Mouse (Mus musculus) hematopoietic stem cell, adult 5-6 weeks (primary cell): ENCODE measurements at regions not wholly inside any gene's neighbourhood (a gene's known extent, or its start where the extent isn't known, plus 50 kb on each side); places are given as distances from the start of the nearest gene placed in this dataset.

Experiments
- ATAC-seq, 2 experiments: fragments of 125-278 bp in 1 of 2; replicated peaks in 1 of 2; 2 replicates each; pipeline ENCODE4 v1.8.0; 2016 to 2017; ENCODE audit warnings: inconsistent platforms in 2 of 2, mild to moderate bottlenecking in 2 of 2, moderate number of reproducible peaks in 2 of 2, low read depth in 1 of 2, moderate TSS enrichment in 1 of 2; ENCODE audit not compliant: low FRiP score in 2 of 2, poor library complexity in 2 of 2, severe bottlenecking in 2 of 2, insufficient read depth in 1 of 2, low TSS enrichment in 1 of 2

DNA sequence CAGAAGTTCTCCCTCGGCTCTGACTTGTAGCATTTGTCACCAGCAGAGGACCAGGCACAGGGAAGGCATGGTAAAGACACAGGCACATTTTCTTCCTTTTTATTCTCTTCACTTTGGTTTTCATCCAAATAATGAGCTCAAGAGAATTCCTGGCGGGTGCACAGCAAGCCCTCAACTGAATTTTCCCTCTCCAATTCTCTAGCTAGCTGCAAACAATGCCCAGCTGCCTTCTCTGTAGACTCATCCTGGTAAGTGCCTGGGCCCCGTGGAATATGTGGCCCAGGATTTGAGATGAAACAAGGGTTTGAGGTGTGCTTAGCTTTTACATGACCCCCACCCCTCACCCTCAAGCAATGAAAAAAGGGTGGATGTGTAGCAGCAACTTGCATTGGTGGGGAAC lies 90.4 kb downstream of the Otol1 start:
- ATAC-seq, result no peak

DNA sequence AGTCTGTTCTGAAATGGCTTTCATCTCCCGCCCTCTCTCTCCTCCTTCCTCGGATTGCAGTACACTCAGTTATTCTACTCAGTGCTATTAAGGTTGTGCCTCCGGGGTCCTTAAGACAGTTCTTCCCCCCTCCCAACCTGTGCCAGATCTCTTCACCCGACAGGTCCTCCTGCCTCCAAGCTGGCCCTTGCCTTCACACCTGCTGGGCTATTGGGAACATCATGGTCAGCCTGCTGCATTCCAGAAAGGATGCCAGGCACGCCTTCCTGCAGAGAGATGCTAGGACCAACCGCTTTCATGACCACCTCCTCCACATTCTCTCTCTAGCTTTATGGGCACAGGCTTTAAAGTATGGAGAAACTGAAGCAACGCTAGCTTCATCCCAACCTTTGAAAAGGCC lies 94.7 kb downstream of the Otol1 start:
- ATAC-seq, result no peak

DNA sequence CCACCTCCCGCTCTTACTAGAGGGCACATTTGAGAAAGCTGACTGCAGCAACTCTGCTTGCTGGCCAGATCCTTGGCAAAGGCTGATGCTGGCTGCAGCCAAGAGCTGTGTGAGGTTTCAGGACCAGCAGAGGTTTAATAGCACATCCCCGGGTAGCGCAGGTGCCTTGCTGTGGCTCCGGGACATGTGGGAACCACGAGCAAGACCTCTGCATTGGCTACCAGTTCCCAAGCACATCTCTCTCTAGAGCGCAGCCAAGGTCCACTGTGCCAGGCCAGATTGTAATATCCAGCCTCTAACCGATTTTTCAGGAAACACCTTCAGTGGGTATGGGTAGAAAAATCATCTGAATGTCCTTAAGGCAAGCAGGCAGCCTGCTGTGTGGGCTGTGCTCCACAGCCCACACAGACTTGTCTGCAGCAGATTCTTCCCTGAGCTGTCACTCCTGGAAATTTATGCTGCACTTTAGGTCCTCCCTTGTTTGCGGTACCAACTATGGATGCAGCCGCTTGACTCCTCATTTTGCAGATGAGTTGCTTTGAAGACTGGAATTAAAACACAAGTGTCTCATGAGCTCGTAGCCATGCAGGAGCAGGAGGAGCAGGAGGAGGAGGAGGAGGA lies 95.3 kb downstream of the Otol1 start:
- ATAC-seq, result no peak

DNA sequence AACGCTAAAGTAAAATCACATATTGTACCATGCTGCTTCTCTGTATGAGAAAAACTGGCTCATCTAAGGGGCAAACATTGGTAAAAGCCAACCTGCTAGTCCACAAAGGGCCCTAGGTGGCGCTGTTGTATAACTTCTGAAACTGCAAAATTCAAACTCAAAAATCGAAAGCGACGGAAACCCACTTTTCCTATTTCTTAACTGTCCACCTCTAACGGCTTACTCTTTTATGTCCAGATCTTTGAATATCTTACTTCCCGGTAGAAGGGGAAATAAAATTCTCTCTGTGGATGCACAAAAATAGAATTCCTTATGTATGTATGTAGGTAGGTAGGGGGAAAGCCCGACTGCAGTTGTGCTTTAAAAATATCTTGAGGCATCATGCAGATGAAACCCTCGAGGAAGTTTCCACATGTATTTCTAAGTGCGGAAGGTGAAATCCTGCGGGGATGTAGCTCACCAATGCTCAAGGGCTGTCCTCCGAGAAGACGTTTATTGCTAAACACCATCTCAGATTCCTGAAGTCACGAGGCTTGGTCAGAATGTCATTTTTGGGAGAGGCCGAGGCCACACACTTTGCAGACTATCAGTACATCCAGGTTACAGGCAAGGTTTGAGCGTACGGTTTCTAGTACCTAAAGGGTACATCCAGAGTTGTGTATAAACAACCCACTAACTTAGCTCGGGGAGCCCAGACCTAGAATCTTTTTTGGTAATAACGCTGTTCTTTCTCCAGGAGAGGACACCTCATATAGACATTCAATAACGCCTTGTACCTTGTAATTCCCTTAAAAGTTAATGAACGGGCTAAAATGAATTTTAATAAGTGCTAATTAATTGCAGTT lies 96.8 kb downstream of the Otol1 start:
- ATAC-seq, result peak; percentile 79 to 85; a peak in 3 of 4 replicates

DNA sequence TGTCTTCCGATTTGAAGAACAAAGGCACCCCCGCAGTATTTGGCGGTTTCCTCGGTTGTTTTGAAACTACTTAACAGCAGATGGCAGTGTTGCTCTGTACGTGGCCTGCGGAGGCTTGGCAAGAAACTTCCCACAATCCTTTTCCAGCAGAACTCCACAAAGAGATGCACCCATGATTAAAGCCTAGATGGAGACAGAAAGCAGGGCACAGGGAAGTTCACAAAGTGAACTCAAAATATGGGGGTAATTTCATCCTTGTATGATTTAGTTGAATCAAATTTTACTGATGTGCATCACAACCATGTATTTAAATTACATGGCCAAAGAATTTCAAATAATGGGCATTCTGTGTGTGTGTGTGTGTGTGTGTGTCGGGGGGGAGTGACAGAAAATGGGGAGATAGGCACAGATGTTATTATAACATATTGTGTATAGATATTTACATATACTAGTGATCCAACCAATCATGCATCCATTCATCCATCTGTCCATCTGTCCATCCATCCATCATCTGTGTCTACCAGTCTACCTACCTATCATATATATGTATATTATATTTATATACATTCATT lies 97.5 kb downstream of the Otol1 start:
- ATAC-seq, result peak in 1 of 2 experiments; percentile 79; a peak in 2 of 4 replicates

DNA sequence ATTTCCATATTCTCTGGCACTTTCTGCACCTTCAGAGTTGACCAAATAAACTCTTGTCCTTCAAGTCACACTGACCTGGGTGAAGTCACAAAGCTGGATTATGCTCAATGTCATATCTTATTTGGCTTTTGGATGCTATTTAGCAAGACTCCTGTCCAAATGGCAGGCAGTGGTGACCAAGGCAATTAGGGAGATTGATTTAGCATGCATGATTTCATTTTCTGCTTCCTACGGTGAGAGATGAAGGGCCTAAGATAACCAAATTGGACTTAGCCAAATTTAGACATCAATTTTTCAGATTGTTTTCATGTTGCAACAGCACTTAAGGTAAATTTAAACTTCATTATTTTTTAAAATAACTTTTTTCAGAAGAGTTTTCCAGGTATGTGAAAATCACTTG lies 98.1 kb downstream of the Otol1 start:
- no peak for ATAC-seq

DNA sequence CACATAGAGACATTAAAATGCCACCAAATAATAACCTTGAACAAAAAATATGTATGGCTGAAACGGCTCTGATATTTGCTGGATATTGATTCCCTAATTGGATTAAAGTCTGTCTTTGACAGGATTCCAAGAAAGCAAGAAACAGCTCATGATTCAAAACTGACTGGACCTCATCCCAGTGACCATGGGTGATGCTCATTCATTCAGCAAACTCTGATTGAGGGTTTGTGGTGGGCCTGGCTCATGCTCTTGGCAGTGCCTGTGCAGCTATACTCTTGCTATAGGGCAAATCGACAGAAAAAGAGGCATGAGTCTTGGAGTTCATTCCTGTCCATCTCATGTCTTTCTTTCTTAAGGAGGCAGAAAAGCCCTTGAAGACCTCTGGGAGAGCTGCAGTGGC lies 98.7 kb downstream of the Otol1 start:
- ATAC-seq, result no peak

DNA sequence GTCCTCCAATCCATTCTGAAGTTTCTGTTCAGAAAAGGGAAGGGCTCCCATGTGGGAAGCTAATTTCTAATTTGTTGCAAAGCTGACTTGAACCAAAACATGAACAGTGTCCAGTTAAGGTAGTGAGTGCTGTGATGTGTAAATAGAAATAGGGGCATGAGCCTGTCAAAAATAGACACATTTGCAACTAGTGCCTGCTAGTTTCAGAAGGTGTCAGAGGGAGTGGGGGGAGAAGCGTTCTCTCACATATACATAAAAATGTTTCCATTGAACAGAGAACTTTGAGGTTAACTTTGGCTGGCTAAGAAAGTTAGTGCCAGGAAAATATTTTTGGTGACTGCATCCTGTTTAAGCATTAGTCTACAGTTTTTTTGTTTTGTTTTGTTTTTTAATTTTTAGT lies 118.8 kb downstream of the Otol1 start:
- no peak for ATAC-seq

DNA sequence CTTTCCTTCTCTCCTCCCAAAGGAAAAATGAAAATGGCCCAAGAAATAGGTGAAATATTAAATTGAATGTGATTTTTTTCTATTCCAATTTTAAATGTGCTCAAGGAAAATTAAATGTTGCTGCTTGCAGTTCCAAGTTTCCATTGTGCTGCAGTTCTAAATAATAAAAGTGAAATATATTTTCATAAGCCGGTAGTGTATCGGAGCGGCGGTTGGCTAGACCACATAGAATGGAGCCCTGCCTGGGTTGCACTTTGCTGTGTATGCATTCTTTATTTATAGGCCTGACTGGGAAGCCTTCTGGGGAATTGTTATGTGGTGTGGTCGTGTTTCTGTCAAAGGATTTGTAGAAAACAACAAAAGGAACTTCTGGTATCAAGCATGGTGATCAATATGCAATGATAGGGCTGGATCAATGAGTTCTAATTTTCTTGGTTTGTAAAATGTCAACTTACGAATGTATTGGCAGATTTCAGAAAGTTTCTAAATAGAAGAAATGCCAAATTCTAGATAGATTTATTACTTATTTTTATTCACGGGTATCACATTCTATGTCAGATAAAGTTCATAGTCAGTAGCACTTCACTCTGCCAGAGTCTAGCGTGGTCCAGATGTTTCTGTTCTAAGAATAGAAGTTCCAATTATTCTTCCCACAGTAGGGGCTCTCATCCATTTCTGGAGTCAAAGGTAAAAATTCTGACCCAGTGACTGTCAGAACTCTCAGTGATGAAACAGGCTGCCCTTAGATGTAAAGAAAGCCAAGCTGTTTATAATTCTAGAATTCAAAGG lies 123.0 kb downstream of the Otol1 start:
- no peak for ATAC-seq

DNA sequence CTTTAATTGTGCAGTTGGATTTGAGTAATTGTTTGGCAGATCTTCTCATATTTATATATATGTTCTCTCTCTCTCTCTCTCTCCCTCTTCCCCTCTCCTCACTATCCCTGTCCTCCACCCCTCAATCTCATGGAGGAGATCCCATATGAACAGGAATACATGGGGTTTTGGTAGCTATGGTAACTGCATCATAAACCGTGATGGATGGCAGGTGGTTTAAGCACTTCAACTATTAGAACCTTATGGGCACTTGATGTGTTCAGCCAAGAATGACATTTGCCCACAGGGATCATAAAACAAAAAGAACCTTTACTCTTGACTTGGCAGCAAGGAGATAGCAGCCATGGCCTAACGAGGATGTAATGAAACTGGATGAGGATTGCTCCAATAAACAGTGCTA lies 127.5 kb downstream of the Otol1 start:
- no peak for ATAC-seq

DNA sequence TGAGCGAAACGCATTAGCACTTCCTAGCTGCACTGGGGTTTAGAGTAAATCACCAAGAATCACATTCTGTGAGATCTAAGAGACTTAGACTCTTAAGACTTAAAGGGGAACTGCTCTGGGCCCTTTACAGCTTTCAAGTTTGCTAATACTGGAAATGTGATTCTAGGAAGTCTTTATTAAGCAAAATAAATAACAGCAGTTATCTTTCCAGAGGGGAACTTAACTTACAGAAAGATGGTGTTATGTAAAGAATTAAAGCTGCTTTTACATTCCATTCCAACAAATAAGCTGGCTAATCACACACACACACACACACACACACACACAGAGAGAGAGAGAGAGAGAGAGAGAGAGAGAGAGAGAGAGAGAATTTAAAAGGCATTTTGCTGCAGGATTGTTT lies 131.1 kb downstream of the Otol1 start:
- ATAC-seq, result no peak

DNA sequence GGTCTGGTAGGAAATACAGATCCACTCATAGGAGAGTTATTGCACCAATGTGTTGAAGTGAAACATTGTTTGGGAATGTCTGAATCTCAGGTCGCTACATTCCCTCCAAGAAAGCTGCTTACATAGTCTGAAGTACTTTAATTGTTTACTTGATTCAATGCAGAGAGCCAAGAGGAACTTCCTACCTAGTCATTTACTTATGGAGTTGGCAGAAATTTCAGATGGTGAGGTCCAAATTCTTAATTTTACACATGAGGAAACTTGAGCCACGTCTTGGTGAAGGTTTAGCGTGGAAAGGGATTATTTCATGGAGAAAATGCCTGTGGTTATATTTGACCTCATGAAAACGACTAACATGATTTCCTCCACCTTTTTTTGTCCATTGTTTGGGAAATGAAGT lies 131.5 kb downstream of the Otol1 start:
- no peak for ATAC-seq

DNA sequence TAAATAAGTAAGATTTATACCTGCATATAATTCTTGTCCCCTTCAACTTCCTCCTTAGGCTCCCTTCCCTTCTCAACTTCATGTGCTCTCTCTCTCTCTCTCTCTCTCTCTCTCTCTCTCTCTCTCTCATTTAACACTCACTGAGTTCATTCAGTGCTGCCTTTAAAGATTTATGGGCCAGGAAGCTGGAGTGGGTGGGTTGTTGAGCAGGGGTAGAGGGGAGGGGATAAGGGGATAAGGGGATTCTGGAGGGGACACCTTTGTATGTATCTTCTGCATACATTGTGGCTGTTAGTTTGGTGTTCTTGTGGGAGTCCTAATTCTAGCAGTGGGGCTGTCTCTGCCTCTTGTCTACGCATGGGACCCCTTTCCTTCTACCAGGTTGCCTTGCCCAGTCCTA lies 138.3 kb downstream of the Otol1 start:
- ATAC-seq, result no peak

DNA sequence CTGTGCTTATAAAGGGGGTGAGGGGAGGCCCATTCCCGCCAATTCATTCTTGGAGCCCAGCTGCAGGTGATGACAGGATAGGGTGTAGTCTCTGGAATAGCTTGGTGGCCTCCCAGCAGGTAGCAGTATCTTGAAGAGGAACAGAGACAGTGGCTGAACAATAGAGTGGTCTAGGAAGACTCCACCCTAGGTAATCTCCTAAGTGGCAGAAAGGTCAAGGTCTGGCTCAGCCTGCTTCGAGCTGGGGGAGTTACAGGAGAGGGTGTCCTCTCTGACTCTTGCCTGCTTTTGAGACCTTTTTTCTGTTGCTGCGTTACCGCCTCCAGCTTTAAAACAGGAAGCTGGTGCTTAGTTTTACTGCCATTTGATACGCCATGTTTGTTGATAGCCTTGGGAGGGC lies 143.7 kb downstream of the Otol1 start:
- ATAC-seq, result no peak

DNA sequence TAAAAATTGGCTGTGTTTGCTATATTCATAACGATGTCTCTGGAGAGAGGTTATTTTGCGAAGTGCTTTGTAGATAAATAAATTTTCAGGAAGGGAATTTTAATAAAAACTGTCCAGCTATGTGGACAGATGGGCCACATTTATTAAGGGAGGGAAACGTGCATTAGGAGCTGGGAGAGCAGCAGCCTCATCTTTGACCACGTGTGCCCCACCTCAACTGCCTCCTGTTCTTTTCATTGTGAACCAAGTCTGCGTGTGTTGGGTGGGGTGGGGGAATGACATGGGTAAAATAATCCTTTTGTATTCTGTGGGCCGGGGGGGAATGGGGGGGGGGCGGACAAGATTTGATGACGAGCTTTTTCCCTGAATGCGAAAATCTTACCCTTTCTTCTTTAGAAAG lies 152.6 kb downstream of the Otol1 start:
- no peak for ATAC-seq

DNA sequence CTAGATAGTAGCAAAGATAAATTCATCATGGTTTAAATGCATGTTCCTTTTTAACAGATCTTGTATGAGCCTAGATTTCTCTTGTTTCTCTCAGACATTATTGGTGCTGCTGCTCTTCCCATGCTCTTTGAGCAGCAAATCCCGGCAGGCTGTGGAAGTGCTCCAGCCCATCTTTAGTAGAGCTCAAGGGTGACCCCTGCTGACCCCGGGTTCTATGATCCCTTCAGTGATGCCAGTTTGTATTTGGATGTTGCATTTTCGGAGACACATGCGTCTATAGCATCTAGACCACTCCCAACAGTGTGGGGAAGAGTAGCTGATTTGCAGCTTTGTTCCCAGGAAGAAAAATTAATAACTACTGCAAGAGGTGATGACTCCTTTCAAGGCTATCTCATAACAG lies 164.3 kb downstream of the Otol1 start:
- no peak for ATAC-seq

DNA sequence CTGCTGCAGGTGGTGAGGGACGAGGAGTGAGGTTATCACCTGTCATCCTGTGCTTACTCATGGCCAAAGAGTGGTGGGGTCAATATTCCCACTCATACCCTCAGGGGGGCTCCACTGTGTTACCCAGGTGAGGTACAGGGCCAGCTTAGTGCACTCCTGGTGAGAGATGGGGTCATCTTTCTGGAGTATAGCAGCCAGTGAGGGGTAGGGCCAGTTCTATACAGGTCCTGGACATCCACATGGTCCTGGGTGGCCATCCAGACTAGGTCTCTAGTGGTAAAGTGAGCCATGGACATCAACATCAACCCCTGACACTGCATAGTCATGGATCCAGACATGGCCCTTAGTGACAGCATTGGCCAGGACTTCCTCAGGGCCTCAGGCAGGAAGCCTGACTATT lies 169.0 kb downstream of the Otol1 start:
- no peak for ATAC-seq

DNA sequence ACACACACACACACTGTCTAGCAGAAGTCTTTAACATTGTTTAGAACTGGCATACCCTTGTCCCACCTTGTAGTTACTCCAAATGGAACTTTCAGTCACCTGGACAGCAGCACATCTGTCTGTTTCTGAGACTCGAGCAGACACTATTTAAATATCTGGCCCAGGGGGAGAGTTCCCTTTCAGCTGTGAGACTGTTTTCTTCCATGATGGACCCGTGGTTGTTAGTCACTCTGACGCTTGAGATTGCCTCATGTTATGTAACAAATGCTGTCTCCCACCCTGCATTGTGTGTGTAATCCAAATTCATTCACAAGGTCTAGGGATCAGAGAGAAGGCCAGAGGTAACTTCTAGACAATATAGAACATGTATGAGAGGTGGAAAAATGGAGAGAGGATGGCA lies 174.2 kb downstream of the Otol1 start:
- no peak for ATAC-seq
